Mouse (Mus musculus): ENCODE results near the gene Slc25a29. TPM values are rescaled to one million over a fixed set of nuclear protein-coding genes. Genes with fewer than 3 reads are reported as not detected.
"Not testable (repeated sequence)": the region's sequence is repeated elsewhere in the genome, so short reads cannot be mapped to it uniquely, and the experiment has no call there.

The Slc25a29 gene
- polyA plus RNA-seq, 1 experiment from 2014 or later, result 29.2 TPM

GRCm38 (mm10) chr12:108855081-108855480 lies 19.4 kb upstream of the Slc25a29 start:
- Histone ChIP-seq H3K9ac (replicated peaks) (no peak overlapping the region), H3K27me3 (no peaks in the 10 kb centered on the region), H3K4me1 (0 out of 2 replicates have a peak, but pooled peaks cover 6% of the 10 kb centered on the region), H3K4me3 (no peak overlapping the region), H3K4me2 (replicated peaks) (no peak overlapping the region), H3K27ac (replicated peaks) (no peak overlapping the region), H3K36me3 (peaks cover 4% of the 10 kb centered on the region), H3K9me3 (no peaks in the 10 kb centered on the region)
- ATAC-seq (replicated peaks), result no peak
- WGBS, result 91% methylated on average over 10 of the region's 10 CpGs

- ATAC-seq (replicated peaks), result no peak
- Histone ChIP-seq H3K4me1 (0 out of 2 replicates have a peak, but pooled peaks cover 6% of the 10 kb centered on the region), H3K27ac (replicated peaks) (no peak overlapping the region), H3K9ac (replicated peaks) (no peak overlapping the region), H3K27me3 (no peaks in the 10 kb centered on the region), H3K4me2 (replicated peaks) (no peak overlapping the region), H3K4me3 (no peak overlapping the region), H3K36me3 (no peaks in the 10 kb centered on the region), H3K9me3 (no peaks in the 10 kb centered on the region)
- 91% methylated on average over 8 of the region's 8 CpGs for WGBS
Measured at GRCm38 (mm10) chr12:108852822-108853221, 17.1 kb upstream of the Slc25a29 start.

- 85% methylated on average over 8 of the region's 8 CpGs for WGBS
- no peak for ATAC-seq (replicated peaks)
- Histone ChIP-seq H3K9me3 (no peaks in the 10 kb centered on the region), H3K27me3 (no peaks in the 10 kb centered on the region), H3K27ac (replicated peaks) (no peak overlapping the region), H3K4me1 (0 out of 2 replicates have a peak, but pooled peaks cover 6% of the 10 kb centered on the region), H3K36me3 (0 out of 2 replicates have a peak, but pooled peaks cover 4% of the 10 kb centered on the region), H3K4me2 (replicated peaks) (no peak overlapping the region), H3K4me3 (no peak overlapping the region), H3K9ac (replicated peaks) (no peak overlapping the region)
Measured at GRCm38 (mm10) chr12:108850886-108851285, 15.2 kb upstream of the Slc25a29 start.

GRCm38 (mm10) chr12:108850129-108850528 lies 14.4 kb upstream of the Slc25a29 start:
- Histone ChIP-seq H3K4me1 (0 out of 2 replicates have a peak, but pooled peaks cover 6% of the 10 kb centered on the region), H3K36me3 (peaks cover 11% of the 10 kb centered on the region; the same call in 1 of the 2 replicates), H3K4me2 (replicated peaks) (no peak overlapping the region), H3K4me3 (no peak overlapping the region), H3K27ac (replicated peaks) (no peak overlapping the region), H3K9me3 (no peaks in the 10 kb centered on the region), H3K9ac (replicated peaks) (no peak overlapping the region), H3K27me3 (no peaks in the 10 kb centered on the region)
- no peak for ATAC-seq (replicated peaks)
- WGBS, result 68% methylated on average over 8 of the region's 8 CpGs

GRCm38 (mm10) chr12:108849488-108850022 lies 13.9 kb upstream of the Slc25a29 start:
- Histone ChIP-seq H3K9me3 (no peaks in the 10 kb centered on the region), H3K4me2 (replicated peaks) (no peak overlapping the region), H3K36me3 (peaks cover 16% of the 10 kb centered on the region; the same call in 1 of the 2 replicates), H3K27ac (replicated peaks) (no peak overlapping the region), H3K4me1 (0 out of 2 replicates have a peak, but pooled peaks cover 6% of the 10 kb centered on the region), H3K27me3 (no peaks in the 10 kb centered on the region), H3K9ac (replicated peaks) (no peak overlapping the region), H3K4me3 (no peak overlapping the region)
- WGBS, result 88% methylated on average over 4 of the region's 4 CpGs
- no peak for ATAC-seq (replicated peaks)

- H3K27me3 ChIP-seq; H3K27ac ChIP-seq (replicated peaks); ATAC-seq (replicated peaks); H3K4me3 ChIP-seq; H3K9ac ChIP-seq (replicated peaks); H3K4me1 ChIP-seq; H3K9me3 ChIP-seq; H3K4me2 ChIP-seq (replicated peaks): not testable (repeated sequence)
- WGBS, result 90% methylated on average over 3 of the region's 3 CpGs
- peaks cover 23% of the 10 kb centered on the region for H3K36me3 ChIP-seq
Measured at GRCm38 (mm10) chr12:108848033-108848432, 12.3 kb upstream of the Slc25a29 start.

- Histone ChIP-seq H3K4me1 (peaks cover 36% of the 10 kb centered on the region), H3K27me3 (no peaks in the 10 kb centered on the region), H3K9me3 (no peaks in the 10 kb centered on the region), H3K36me3 (peaks cover 39% of the 10 kb centered on the region), H3K4me2 (replicated peaks) (no peak overlapping the region), H3K27ac (replicated peaks) (no peak overlapping the region), H3K4me3 (no peak overlapping the region), H3K9ac (replicated peaks) (no peak overlapping the region)
- no peak for ATAC-seq (replicated peaks)
- 88% methylated on average over 7 of the region's 7 CpGs for WGBS
Measured at GRCm38 (mm10) chr12:108842663-108843062, 7.0 kb upstream of the Slc25a29 start.

- no peak overlapping the region for H3K27ac ChIP-seq (replicated peaks)
- no peaks in the 10 kb centered on the region for H3K27me3 ChIP-seq
- no peak overlapping the region for H3K4me2 ChIP-seq (replicated peaks)
- 84% methylated on average over 6 of the region's 6 CpGs for WGBS
- no peaks in the 10 kb centered on the region for H3K9me3 ChIP-seq
- peaks cover 50% of the 10 kb centered on the region for H3K4me1 ChIP-seq
- H3K4me3 ChIP-seq, result no peak overlapping the region
- peaks cover 35% of the 10 kb centered on the region for H3K36me3 ChIP-seq
- H3K9ac ChIP-seq (replicated peaks), result no peak overlapping the region
- no peak for ATAC-seq (replicated peaks)
Measured at GRCm38 (mm10) chr12:108841181-108841580, 5.5 kb upstream of the Slc25a29 start.

GRCm38 (mm10) chr12:108836722-108837121 lies 1.0 kb upstream of the Slc25a29 start:
- Histone ChIP-seq H3K9me3 (no peaks in the 10 kb centered on the region), H3K4me2 (replicated peaks) (peak overlapping the region; percentile 93), H3K36me3 (peaks cover 6% of the 10 kb centered on the region), H3K4me1 (peaks cover 78% of the 10 kb centered on the region), H3K27ac (replicated peaks) (peak overlapping the region; percentile 86; the same call in 1 of the 2 replicates), H3K4me3 (peak overlapping the region; percentile 91), H3K27me3 (no peaks in the 10 kb centered on the region), H3K9ac (replicated peaks) (peak overlapping the region; percentile 73)
- ATAC-seq (replicated peaks), result no peak
- 60% methylated on average over 7 of the region's 7 CpGs for whole genome bisulfite sequencing

GRCm38 (mm10) chr12:108835208-108835839 lies 359 bp downstream of the Slc25a29 start:
- peak; percentile 39; the same call in 1 of the 2 replicates for ATAC-seq (replicated peaks)
- Histone ChIP-seq H3K4me2 (replicated peaks) (peak overlapping the region; percentile 93), H3K36me3 (no peaks in the 10 kb centered on the region; the same call in 1 of the 2 replicates), H3K4me1 (peaks cover 72% of the 10 kb centered on the region), H3K4me3 (peak overlapping the region; percentile 91), H3K27ac (replicated peaks) (peak overlapping the region; percentile 49; the same call in 1 of the 2 replicates), H3K9ac (replicated peaks) (peak overlapping the region; percentile 80), H3K9me3 (no peaks in the 10 kb centered on the region), H3K27me3 (no peaks in the 10 kb centered on the region)
- WGBS, result 1% methylated on average over 51 of the region's 51 CpGs

GRCm38 (mm10) chr12:108834786-108835185 lies 897 bp downstream of the Slc25a29 start:
- Histone ChIP-seq H3K4me2 (replicated peaks) (peak overlapping the region; percentile 93), H3K27ac (replicated peaks) (no peak overlapping the region), H3K4me1 (peaks cover 67% of the 10 kb centered on the region), H3K9ac (replicated peaks) (peak overlapping the region; percentile 80), H3K36me3 (no peaks in the 10 kb centered on the region), H3K4me3 (peak overlapping the region; percentile 91), H3K27me3 (no peaks in the 10 kb centered on the region), H3K9me3 (no peaks in the 10 kb centered on the region)
- ATAC-seq (replicated peaks), result no peak
- WGBS, result 32% methylated on average over 5 of the region's 5 CpGs

- Histone ChIP-seq H3K9ac (replicated peaks) (0 out of 2 replicates have a peak overlapping the region, but pooled peaks have one; percentile 80), H3K4me3 (peak overlapping the region; percentile 91; the same call in 1 of the 2 replicates), H3K4me2 (replicated peaks) (peak overlapping the region; percentile 93), H3K9me3 (no peaks in the 10 kb centered on the region), H3K27ac (replicated peaks) (no peak overlapping the region), H3K27me3 (no peaks in the 10 kb centered on the region), H3K36me3 (no peaks in the 10 kb centered on the region), H3K4me1 (peaks cover 63% of the 10 kb centered on the region)
- 80% methylated on average over 3 of the region's 3 CpGs for WGBS
- no peak for ATAC-seq (replicated peaks)
Measured at GRCm38 (mm10) chr12:108834337-108834736, 1.3 kb downstream of the Slc25a29 start.

Measured in forebrain, embryonic 15.5 days (tissue).